Mouse (Mus musculus): ENCODE measurements around the gene Ankrd37. TPM values are rescaled to one million over a fixed set of nuclear protein-coding genes. Genes with fewer than 3 reads are reported as not detected.

Gene Ankrd37
- polyA plus RNA-seq, 1 experiment from 2014 or later: 24.5 TPM

- Histone ChIP-seq H3K9me3 (ENCODE audit: low read length) (peaks cover 5% of the 10 kb centered on the region; the same call in 1 of the 2 replicates), H3K27me3 (ENCODE audit: insufficient read depth, low read length) (no peaks in the 10 kb centered on the region), H3K9ac (replicated peaks; ENCODE audit: low read length) (peak overlapping the region; percentile 86), H3K36me3 (ENCODE audit: insufficient read depth, low read length) (peaks cover 22% of the 10 kb centered on the region), H3K4me1 (ENCODE audit: insufficient read depth, low read length) (peaks cover 13% of the 10 kb centered on the region), H3K27ac (ENCODE audit: low read length) (0 out of 2 replicates have a peak overlapping the region, but pooled peaks have one; percentile 40), H3K4me2 (replicated peaks; ENCODE audit: low read depth, low read length) (peak overlapping the region; percentile 78), H3K4me3 (ENCODE audit: low read length) (peak overlapping the region; percentile 82)
- ATAC-seq (ENCODE audit: low FRiP score, low TSS enrichment): no peak
- 57% methylated on average over 11 of the region's 11 CpGs for WGBS
These were observed 29.6 kb downstream of the Ankrd37 start for GRCm38 (mm10) chr8:45975837-45976468.

DNA sequence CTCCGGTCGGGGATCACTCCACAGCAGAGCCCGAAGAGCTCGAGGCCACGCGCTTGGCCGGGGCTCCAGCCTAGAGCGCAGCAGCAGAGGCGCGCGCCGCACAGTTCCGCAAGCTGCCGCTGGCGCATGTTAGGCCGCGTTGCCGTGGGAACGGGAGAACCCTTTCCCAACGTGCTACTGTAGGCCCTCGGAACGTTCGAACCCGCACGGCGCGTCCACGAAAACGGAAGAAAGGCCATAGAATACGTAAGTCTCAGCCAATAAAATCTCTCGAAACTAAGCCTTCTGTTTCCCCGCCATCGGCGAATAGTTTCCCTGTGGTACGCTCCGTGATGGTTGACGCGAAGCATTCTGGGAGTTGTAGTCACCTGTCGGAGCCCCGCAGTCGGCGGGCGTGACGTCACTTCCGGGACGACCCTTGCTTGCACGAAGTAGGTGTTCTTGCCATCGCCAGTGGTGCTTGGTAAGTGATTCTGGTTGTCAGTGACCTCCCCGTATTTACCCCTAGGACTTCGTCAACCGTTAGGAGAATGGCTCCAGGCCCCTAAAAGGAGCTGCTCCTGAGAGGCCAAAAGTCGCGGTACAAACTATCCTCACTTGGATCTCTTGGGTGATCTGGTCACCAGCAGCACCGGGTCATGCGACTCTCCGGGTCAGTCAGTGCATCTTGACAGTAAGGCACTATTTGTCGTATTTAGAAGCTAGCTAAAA lies 30.2 kb downstream of the Ankrd37 start, which contains the start of the genes 1700029J07Rik and Ufsp2:
1700029J07Rik (minus strand) TSS at position 127 of the 711 bp plus-strand sequence.
Ufsp2 (plus strand) TSS at position 403 of the 711 bp plus-strand sequence.
- Histone ChIP-seq H3K4me3 (ENCODE audit: low read length) (peak within 1 kb of the TSS; percentile 82), H3K4me2 (replicated peaks; ENCODE audit: low read depth, low read length) (peak within 1 kb of the TSS; percentile 78), H3K9ac (replicated peaks; ENCODE audit: low read length) (peak within 1 kb of the TSS; percentile 86), H3K27ac (ENCODE audit: low read length) (peak within 1 kb of the TSS; percentile 85), H3K4me1 (ENCODE audit: insufficient read depth, low read length) (peaks cover 13% of the 10 kb centered on the region), H3K9me3 (ENCODE audit: low read length) (peaks cover 8% of the 10 kb centered on the region; the same call in 1 of the 2 replicates), H3K36me3 (ENCODE audit: insufficient read depth, low read length) (peaks cover 20% of the 10 kb centered on the region), H3K27me3 (ENCODE audit: insufficient read depth, low read length) (no peaks in the 10 kb centered on the region)
- WGBS: 1% methylated on average over 57 of the region's 57 CpGs
- ATAC-seq (ENCODE audit: low FRiP score, low TSS enrichment): peak; percentile 99

DNA sequence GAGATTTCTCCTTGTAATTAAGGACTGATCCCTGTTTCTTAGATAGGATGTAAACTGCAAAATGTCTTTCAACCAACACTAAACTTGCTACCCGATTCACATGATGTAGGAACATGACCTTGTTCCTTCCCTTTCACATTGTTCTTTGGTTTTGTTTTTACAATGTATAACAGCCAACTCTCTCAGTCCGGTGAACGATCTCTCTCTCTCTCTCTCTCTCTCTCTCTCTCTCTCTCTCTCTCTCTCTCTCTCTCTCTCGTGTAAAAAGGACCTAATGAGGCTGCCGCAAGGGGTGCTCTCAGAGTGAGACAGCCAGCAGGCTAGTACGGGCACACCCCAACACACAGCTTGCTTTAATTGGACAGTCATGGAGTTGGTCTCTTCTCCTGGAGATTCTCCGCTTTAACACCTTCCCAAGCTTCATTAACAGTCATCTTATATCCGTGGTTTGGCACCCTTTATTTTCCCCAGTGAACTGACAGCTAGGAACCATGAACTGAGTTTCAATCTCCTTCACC lies 31.5 kb downstream of the Ankrd37 start:
- 75% methylated on average over 8 of the region's 8 CpGs for WGBS
- Histone ChIP-seq H3K27ac (ENCODE audit: low read length) (no peak overlapping the region), H3K4me3 (ENCODE audit: low read length) (peak overlapping the region; percentile 82; the same call in 1 of the 2 replicates), H3K4me2 (replicated peaks; ENCODE audit: low read depth, low read length) (peak overlapping the region; percentile 78), H3K36me3 (ENCODE audit: insufficient read depth, low read length) (peaks cover 17% of the 10 kb centered on the region), H3K9me3 (ENCODE audit: low read length) (peaks cover 8% of the 10 kb centered on the region; the same call in 1 of the 2 replicates), H3K9ac (replicated peaks; ENCODE audit: low read length) (peak overlapping the region; percentile 86), H3K27me3 (ENCODE audit: insufficient read depth, low read length) (no peaks in the 10 kb centered on the region), H3K4me1 (ENCODE audit: insufficient read depth, low read length) (peaks cover 13% of the 10 kb centered on the region)
- ATAC-seq (ENCODE audit: low FRiP score, low TSS enrichment): no peak

DNA sequence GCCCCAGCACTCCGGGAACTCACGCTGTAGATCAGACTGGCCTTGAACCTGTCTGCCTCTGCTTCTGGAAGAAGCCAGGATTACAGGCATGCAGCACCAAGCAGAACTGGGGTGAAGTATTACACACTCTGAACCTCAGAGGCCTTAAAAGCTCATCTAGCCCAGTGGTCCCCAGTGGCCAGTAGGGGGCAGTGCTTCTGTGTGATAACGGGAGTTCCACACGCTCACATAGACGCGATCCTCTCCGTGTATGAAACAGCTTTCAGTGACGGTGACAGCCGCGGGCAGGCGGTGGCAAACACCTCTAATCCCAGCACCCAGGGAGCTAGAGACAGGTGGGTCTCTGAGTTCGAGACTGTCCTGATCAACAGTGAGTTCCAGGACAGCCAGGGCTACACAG lies 34.6 kb downstream of the Ankrd37 start:
- no peak overlapping the region for H3K9ac ChIP-seq (replicated peaks; ENCODE audit: low read length)
- 94% methylated on average over 12 of the region's 12 CpGs for WGBS

GRCm38 (mm10) chr8:45950622-45951021 lies 54.9 kb downstream of the Ankrd37 start:
- Histone ChIP-seq H3K27me3 (ENCODE audit: insufficient read depth, low read length) (no peaks in the 10 kb centered on the region), H3K36me3 (ENCODE audit: insufficient read depth, low read length) (no peaks in the 10 kb centered on the region), H3K9me3 (ENCODE audit: low read length) (no peaks in the 10 kb centered on the region), H3K27ac (ENCODE audit: low read length) (no peak overlapping the region), H3K4me1 (ENCODE audit: insufficient read depth, low read length) (no peaks in the 10 kb centered on the region), H3K4me2 (replicated peaks; ENCODE audit: low read depth, low read length) (no peak overlapping the region), H3K4me3 (ENCODE audit: low read length) (no peak overlapping the region), H3K9ac (replicated peaks; ENCODE audit: low read length) (no peak overlapping the region)
- 55% methylated on average over 2 of the region's 2 CpGs for WGBS
- ATAC-seq (ENCODE audit: low FRiP score, low TSS enrichment): no peak

More for the DNA sequence above, 34.6 kb downstream of the Ankrd37 start:
- Histone ChIP-seq H3K36me3 (ENCODE audit: insufficient read depth, low read length) (peaks cover 4% of the 10 kb centered on the region), H3K4me1 (ENCODE audit: insufficient read depth, low read length) (peaks cover 8% of the 10 kb centered on the region), H3K4me2 (replicated peaks; ENCODE audit: low read depth, low read length) (no peak overlapping the region), H3K4me3 (ENCODE audit: low read length) (no peak overlapping the region), H3K27ac (ENCODE audit: low read length) (no peak overlapping the region), H3K9me3 (ENCODE audit: low read length) (peaks cover 8% of the 10 kb centered on the region; the same call in 1 of the 2 replicates), H3K27me3 (ENCODE audit: insufficient read depth, low read length) (no peaks in the 10 kb centered on the region)
- no peak for ATAC-seq (ENCODE audit: low FRiP score, low TSS enrichment)

Other genes with a start within 250 kb of the Ankrd37 start
- 15.1 and 31.1 TPM in 2 replicates for gene Pdlim3, start 120.2 kb downstream of the Ankrd37 start, polyA plus RNA-seq (2015; fragmentation: Nextera tagmentation; extraction: Ambion mirVana)
- not detected in 2 replicates for gene Ccdc110, start 71.1 kb downstream of the Ankrd37 start, polyA plus RNA-seq (2015; fragmentation: Nextera tagmentation; extraction: Ambion mirVana)
- gene 1700029J07Rik, start 30.5 kb downstream of the Ankrd37 start, polyA plus RNA-seq (2015; fragmentation: Nextera tagmentation; extraction: Ambion mirVana): 6.0 and 6.5 TPM in 2 replicates
- gene Ufsp2, start 30.2 kb downstream of the Ankrd37 start, polyA plus RNA-seq (2015; fragmentation: Nextera tagmentation; extraction: Ambion mirVana): 72.9 and 84.2 TPM in 2 replicates
- gene Lrp2bp, start 6.4 kb downstream of the Ankrd37 start, polyA plus RNA-seq (2015; fragmentation: Nextera tagmentation; extraction: Ambion mirVana): 0.52 and 0.86 TPM in 2 replicates
- gene Cfap97, start 146.1 kb upstream of the Ankrd37 start, polyA plus RNA-seq (2015; fragmentation: Nextera tagmentation; extraction: Ambion mirVana): 19.6 and 25.2 TPM in 2 replicates
- gene Snx25, start 146.5 kb upstream of the Ankrd37 start, polyA plus RNA-seq (2015; fragmentation: Nextera tagmentation; extraction: Ambion mirVana): 4.5 and 5.9 TPM in 2 replicates
- 616 and 637 TPM in 2 replicates for gene Slc25a4, start 205.6 kb upstream of the Ankrd37 start, polyA plus RNA-seq (2015; fragmentation: Nextera tagmentation; extraction: Ambion mirVana)